Mouse (Mus musculus) embryo, embryonic 11 days (tissue): ENCODE measurements around the gene Ambn.
"Not testable (repeated sequence)": the region's sequence is repeated elsewhere in the genome, so short reads cannot be mapped to it uniquely, and the experiment has no call there.

ENCODE experiments used
- DNase-seq: peaks from one replicate; pipeline ENCODE4 v3.0.0-alpha.2; 2015

Gene Ambn

GRCm38 (mm10) chr5:88455691-88456090, at the start of gene Ambn:
Gene Ambn, plus strand, starts transcription at chr5:88455991.
- no peak for DNase-seq

- no peak for DNase-seq
Observed at GRCm38 (mm10) chr5:88420319-88421065, 35.3 kb upstream of the Ambn start.

GRCm38 (mm10) chr5:88424892-88425291, 30.9 kb upstream of the Ambn start:
- DNase-seq = not testable (repeated sequence)

- DNase-seq = no peak
Observed at GRCm38 (mm10) chr5:88426753-88427152, 29.0 kb upstream of the Ambn start.

GRCm38 (mm10) chr5:88467471-88467870, 11.7 kb downstream of the Ambn start:
- no peak for DNase-seq

GRCm38 (mm10) chr5:88468807-88469704, 13.3 kb downstream of the Ambn start:
- DNase-seq = no peak

- no peak for DNase-seq
Observed at GRCm38 (mm10) chr5:88487675-88488074, 31.9 kb downstream of the Ambn start, which contains the start of gene Enam. Gene Enam, plus strand, starts transcription at chr5:88487975.

- DNase-seq = no peak
Observed at GRCm38 (mm10) chr5:88489004-88489403, 33.2 kb downstream of the Ambn start.

GRCm38 (mm10) chr5:88491111-88491510, 35.3 kb downstream of the Ambn start:
- no peak for DNase-seq

- DNase-seq = no peak
Observed at GRCm38 (mm10) chr5:88499781-88500180, 44.0 kb downstream of the Ambn start.

GRCm38 (mm10) chr5:88508555-88508954, 52.8 kb downstream of the Ambn start:
- DNase-seq = no peak

GRCm38 (mm10) chr5:88508990-88509389, 53.2 kb downstream of the Ambn start:
- no peak for DNase-seq
